Mouse (Mus musculus): ENCODE results near the gene Msh6. TPM values are rescaled to one million over a fixed set of nuclear protein-coding genes. Genes with fewer than 3 reads are reported as not detected.

Gene Msh6
- total RNA-seq (2012; rRNA removed) = 215 and 247 TPM in 2 replicates

DNA sequence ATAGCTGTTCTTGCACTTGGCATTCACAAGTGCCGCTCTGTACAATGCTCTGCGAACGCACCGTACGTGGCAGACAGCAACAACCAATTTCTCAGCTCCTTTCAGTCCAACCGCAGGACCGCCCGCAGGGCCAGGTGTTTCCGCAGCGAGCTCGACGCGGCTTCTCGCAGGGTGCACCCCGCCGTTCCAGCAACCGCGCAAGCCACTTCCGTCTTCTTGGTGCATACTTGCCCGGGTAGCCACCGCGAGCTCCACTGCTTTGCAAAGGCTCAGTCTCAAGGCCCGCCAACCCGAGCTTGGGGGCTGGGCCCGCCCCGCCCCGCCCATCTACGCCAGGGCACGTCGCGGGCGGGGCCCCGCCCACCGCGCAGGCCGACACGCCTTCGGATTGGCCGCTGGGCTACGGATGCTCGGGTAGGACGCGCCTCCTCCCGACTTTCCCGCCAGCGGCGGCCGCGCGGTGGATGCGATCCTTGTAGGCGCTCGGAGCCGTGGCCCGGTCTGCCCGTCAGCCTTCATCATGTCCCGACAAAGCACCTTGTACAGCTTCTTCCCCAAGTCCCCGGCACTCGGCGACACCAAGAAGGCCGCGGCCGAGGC, at the start of gene Msh6:
Msh6 (plus strand) TSS at position 434 of the 600 bp plus-strand sequence.
- Histone ChIP-seq H3K36me3 (ENCODE audit: control insufficient read depth, insufficient read depth, low read length, poor library complexity, severe bottlenecking) (peaks cover 14% of the 10 kb centered on the region), H3K27ac (ENCODE audit: insufficient read depth, low read depth, low read length, poor library complexity, severe bottlenecking) (peak within 1 kb of the TSS; percentile 99), H3K9ac (ENCODE audit: insufficient read depth, low read depth, low read length, poor library complexity, severe bottlenecking) (peak within 1 kb of the TSS; percentile 100), H3K9me3 (ENCODE audit: control insufficient read depth, insufficient read depth, low read depth, low read length) (no peaks in the 10 kb centered on the region), H3K4me3 (ENCODE audit: insufficient read depth in 1 of 2, low read depth in 1 of 2, low read length in 2 of 2, poor library complexity in 1 of 2, severe bottlenecking in 1 of 2) (peak within 1 kb of the TSS; percentile 98 to 99), H3K4me1 (ENCODE audit: control insufficient read depth in 2 of 2, insufficient read depth in 2 of 2, low read length in 2 of 2, poor library complexity in 1 of 2) (peaks cover 7 to 13% of the 10 kb centered on the region in 2 experiments; a peak in 3 of 4 replicates)
- in situ Hi-C loops (cut with MboI; ENCODE audit: low sequenced_read_pairs in 2 of 2, unreplicated experiment in 2 of 2) = no loop called here
- DNase-seq (ENCODE audit: low read depth, low spot score) = peak; percentile 85
- TF ChIP-seq ZC3H11A (IDR thresholded peaks at IDR 0.05; ENCODE audit: borderline replicate concordance, low read depth, low read length) = no peak
- TF ChIP-seq MAFK (IDR thresholded peaks at IDR 0.05; ENCODE audit: insufficient read depth, low read depth, low read length) = no peak
- no peak for TF ChIP-seq ZNF384 (IDR thresholded peaks at IDR 0.05; ENCODE audit: low read depth, low read length)
- no peak; the same call in 1 of the 2 replicates for TF ChIP-seq HCFC1 (IDR thresholded peaks at IDR 0.05; ENCODE audit: borderline replicate concordance, insufficient read depth, low read length)
- TF ChIP-seq CHD2 (IDR thresholded peaks at IDR 0.05; ENCODE audit: low read depth, low read length) = no peak; the same call in none of the 2 replicates

DNA sequence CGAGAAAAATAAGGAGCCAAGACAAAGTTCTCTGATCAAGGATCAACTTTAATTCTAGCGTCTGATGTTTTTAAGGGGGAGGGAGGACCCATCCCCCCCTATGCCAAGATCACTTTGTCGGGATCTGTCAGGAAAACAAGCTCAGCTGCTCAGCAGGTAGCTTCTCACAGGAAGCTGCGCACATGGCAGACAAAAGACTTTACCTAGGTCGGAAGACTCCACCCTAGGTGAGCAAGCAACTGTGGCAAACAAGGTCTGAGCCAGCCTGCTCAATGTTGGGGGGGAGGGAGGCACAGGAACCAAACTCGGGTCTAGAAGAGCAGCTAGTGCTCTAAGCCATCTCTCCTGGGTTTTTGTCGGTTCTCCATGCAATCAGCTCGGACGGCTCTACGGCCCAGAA, 40.5 kb upstream of the Msh6 start:
- H3K27ac ChIP-seq (ENCODE audit: insufficient read depth, low read depth, low read length, poor library complexity, severe bottlenecking) = peak overlapping the region; percentile 70
- in situ Hi-C loops (cut with MboI; ENCODE audit: low sequenced_read_pairs in 2 of 2, unreplicated experiment in 2 of 2) = no loop called here
- no peak overlapping the region for H3K9ac ChIP-seq (ENCODE audit: insufficient read depth, low read depth, low read length, poor library complexity, severe bottlenecking)
- H3K4me3 ChIP-seq (ENCODE audit: insufficient read depth in 1 of 2, low read depth in 1 of 2, low read length in 2 of 2, poor library complexity in 1 of 2, severe bottlenecking in 1 of 2) = peak overlapping the region in 1 of 2 experiments; percentile 40; a peak in 2 of 4 replicates
- no peak for DNase-seq (ENCODE audit: low read depth, low spot score)
- no peaks in the 10 kb centered on the region for H3K36me3 ChIP-seq (ENCODE audit: control insufficient read depth, insufficient read depth, low read length, poor library complexity, severe bottlenecking)
- peaks cover 8 to 22% of the 10 kb centered on the region in 2 experiments for H3K4me1 ChIP-seq (ENCODE audit: control insufficient read depth in 2 of 2, insufficient read depth in 2 of 2, low read length in 2 of 2, poor library complexity in 1 of 2)
- no peaks in the 10 kb centered on the region for H3K9me3 ChIP-seq (ENCODE audit: control insufficient read depth, insufficient read depth, low read depth, low read length)
- no peak for TF ChIP-seq HCFC1 (IDR thresholded peaks at IDR 0.05; ENCODE audit: borderline replicate concordance, insufficient read depth, low read length)
- no peak for TF ChIP-seq ZNF384 (IDR thresholded peaks at IDR 0.05; ENCODE audit: low read depth, low read length)
- TF ChIP-seq CHD2 (IDR thresholded peaks at IDR 0.05; ENCODE audit: low read depth, low read length) = no peak
- TF ChIP-seq ZC3H11A (IDR thresholded peaks at IDR 0.05; ENCODE audit: borderline replicate concordance, low read depth, low read length) = no peak
- TF ChIP-seq MAFK (IDR thresholded peaks at IDR 0.05; ENCODE audit: insufficient read depth, low read depth, low read length) = no peak

DNA sequence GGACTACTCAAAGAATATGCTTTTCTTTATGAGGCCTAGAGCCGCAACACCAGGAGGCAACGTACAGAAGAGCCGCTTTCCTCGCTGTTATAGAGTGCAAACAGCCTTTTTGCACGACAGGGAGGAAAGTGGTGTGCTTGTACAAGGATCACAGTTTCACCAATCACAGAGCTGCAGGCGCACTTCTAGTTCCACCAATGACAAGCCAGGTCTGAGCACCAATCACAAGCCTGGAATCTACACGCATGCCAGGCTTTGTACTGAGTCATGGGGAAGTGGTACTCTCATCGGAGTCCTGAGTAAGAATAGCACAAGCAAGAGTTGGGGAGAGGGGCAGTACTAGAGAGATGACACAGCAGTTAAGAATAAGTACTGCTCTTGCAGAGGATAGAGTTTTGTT, 40.1 kb upstream of the Msh6 start:
- no peak for DNase-seq (ENCODE audit: low read depth, low spot score)
- Histone ChIP-seq H3K4me3 (ENCODE audit: insufficient read depth in 1 of 2, low read depth in 1 of 2, low read length in 2 of 2, poor library complexity in 1 of 2, severe bottlenecking in 1 of 2) (peak overlapping the region in 1 of 2 experiments; percentile 40; a peak in 2 of 4 replicates), H3K9me3 (ENCODE audit: control insufficient read depth, insufficient read depth, low read depth, low read length) (no peaks in the 10 kb centered on the region), H3K27ac (ENCODE audit: insufficient read depth, low read depth, low read length, poor library complexity, severe bottlenecking) (peak overlapping the region; percentile 70; the same call in 1 of the 2 replicates), H3K9ac (ENCODE audit: insufficient read depth, low read depth, low read length, poor library complexity, severe bottlenecking) (no peak overlapping the region), H3K4me1 (ENCODE audit: control insufficient read depth in 2 of 2, insufficient read depth in 2 of 2, low read length in 2 of 2, poor library complexity in 1 of 2) (peaks cover 8 to 22% of the 10 kb centered on the region in 2 experiments), H3K36me3 (ENCODE audit: control insufficient read depth, insufficient read depth, low read length, poor library complexity, severe bottlenecking) (no peaks in the 10 kb centered on the region)
- TF ChIP-seq MAFK (IDR thresholded peaks at IDR 0.05; ENCODE audit: insufficient read depth, low read depth, low read length) = 0 out of 2 replicates have a peak, but pooled peaks have one; percentile 38
- TF ChIP-seq CHD2 (IDR thresholded peaks at IDR 0.05; ENCODE audit: low read depth, low read length) = no peak
- no peak for TF ChIP-seq ZNF384 (IDR thresholded peaks at IDR 0.05; ENCODE audit: low read depth, low read length)
- in situ Hi-C loops (cut with MboI; ENCODE audit: low sequenced_read_pairs in 2 of 2, unreplicated experiment in 2 of 2) = no loop called here

DNA sequence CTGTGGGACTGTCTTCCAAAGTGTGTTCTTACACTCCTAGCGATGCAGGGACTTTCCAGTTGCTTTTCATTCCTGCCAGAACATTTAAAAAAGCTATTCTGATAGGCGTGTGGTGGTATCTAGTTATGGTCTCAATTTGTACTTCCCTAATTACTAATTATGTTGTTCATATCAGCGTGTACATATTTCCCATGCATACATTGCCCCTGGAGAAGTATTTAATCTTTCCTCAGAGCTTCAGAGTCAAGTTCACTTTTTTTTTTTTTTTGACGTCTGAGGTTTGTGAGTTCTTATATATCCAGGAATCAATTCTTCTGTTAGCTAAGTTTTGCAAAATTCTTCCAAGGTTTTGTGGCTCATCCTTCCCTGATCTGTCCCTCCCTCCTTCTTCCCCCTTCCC, 38.7 kb upstream of the Msh6 start:
- in situ Hi-C loops (cut with MboI; ENCODE audit: low sequenced_read_pairs in 2 of 2, unreplicated experiment in 2 of 2) = no loop called here
- H3K36me3 ChIP-seq (ENCODE audit: control insufficient read depth, insufficient read depth, low read length, poor library complexity, severe bottlenecking) = no peaks in the 10 kb centered on the region
- TF ChIP-seq ZNF384 (IDR thresholded peaks at IDR 0.05; ENCODE audit: low read depth, low read length) (no peak), CHD2 (IDR thresholded peaks at IDR 0.05; ENCODE audit: low read depth, low read length) (no peak), HCFC1 (IDR thresholded peaks at IDR 0.05; ENCODE audit: borderline replicate concordance, insufficient read depth, low read length) (no peak), MAFK (IDR thresholded peaks at IDR 0.05; ENCODE audit: insufficient read depth, low read depth, low read length) (no peak), ZC3H11A (IDR thresholded peaks at IDR 0.05; ENCODE audit: borderline replicate concordance, low read depth, low read length) (no peak)
- no peak overlapping the region for H3K4me3 ChIP-seq (ENCODE audit: insufficient read depth in 1 of 2, low read depth in 1 of 2, low read length in 2 of 2, poor library complexity in 1 of 2, severe bottlenecking in 1 of 2)
- H3K27ac ChIP-seq (ENCODE audit: insufficient read depth, low read depth, low read length, poor library complexity, severe bottlenecking) = no peak overlapping the region
- H3K9ac ChIP-seq (ENCODE audit: insufficient read depth, low read depth, low read length, poor library complexity, severe bottlenecking) = no peak overlapping the region
- no peaks in the 10 kb centered on the region for H3K9me3 ChIP-seq (ENCODE audit: control insufficient read depth, insufficient read depth, low read depth, low read length)
- H3K4me1 ChIP-seq (ENCODE audit: control insufficient read depth in 2 of 2, insufficient read depth in 2 of 2, low read length in 2 of 2, poor library complexity in 1 of 2) = peaks cover 8 to 22% of the 10 kb centered on the region in 2 experiments
- DNase-seq (ENCODE audit: low read depth, low spot score) = no peak
